Mouse (Mus musculus) neural tube, embryonic 15.5 days (tissue): ENCODE data around the gene Nphp4. TPM values are rescaled to one million over a fixed set of nuclear protein-coding genes. Genes with fewer than 3 reads are reported as not detected.

ENCODE experiments used
- ATAC-seq: fragments of 200-750 bp; cut with Nextera tagmentation; 2 replicates; pipeline ENCODE4 v1.8.0; 2017; ENCODE audit warnings: mild to moderate bottlenecking, moderate TSS enrichment, moderate library complexity; ENCODE audit not compliant: low FRiP score
- H3K27ac ChIP-seq: fragments of 300-500 bp; sonication (generic); replicated peaks from 2 replicates; pipeline ENCODE4 v1.5.1; 2015; ENCODE audit warnings: mild to moderate bottlenecking, inconsistent platforms
- H3K27me3 ChIP-seq: fragments of 300-500 bp; sonication (generic); replicated peaks from 2 replicates; pipeline ENCODE4 v1.6.1; 2015; ENCODE audit warnings: inconsistent platforms
- H3K36me3 ChIP-seq: fragments of 300-500 bp; sonication (generic); 2 replicates; pipeline ENCODE4 v1.6.1; 2015; ENCODE audit warnings: inconsistent platforms
- H3K4me1 ChIP-seq: fragments of 300-500 bp; sonication (generic); 2 replicates; pipeline ENCODE4 v1.6.1; 2015; ENCODE audit warnings: inconsistent platforms
- H3K4me2 ChIP-seq: fragments of 300-500 bp; sonication (generic); 2 replicates; pipeline ENCODE4 v1.6.1; 2015; ENCODE audit warnings: inconsistent platforms, mild to moderate bottlenecking, moderate library complexity
- H3K4me3 ChIP-seq: fragments of 300-500 bp; sonication (generic); replicated peaks from 2 replicates; pipeline ENCODE4 v1.5.1; 2015; ENCODE audit warnings: mild to moderate bottlenecking, inconsistent platforms
- H3K9ac ChIP-seq: fragments of 300-500 bp; sonication (generic); replicated peaks from 2 replicates; pipeline ENCODE4 v1.6.1; 2015; ENCODE audit warnings: mild to moderate bottlenecking, inconsistent platforms
- H3K9me3 ChIP-seq: fragments of 300-500 bp; sonication (generic); replicated peaks from 2 replicates; pipeline ENCODE4 v1.6.1; 2016; ENCODE audit warnings: inconsistent platforms
- WGBS: fragments of 180-500 bp; shearing (Covaris S2); methylation state at CpG from one replicate; pipeline ENCODE4 v1.1.7; 2015; ENCODE audit warnings: mixed read lengths; 5-methylcytosine and 5-hydroxymethylcytosine counted together
- polyA plus RNA-seq: library from polyadenylated mRNA; unstranded; fragments of >200 nt; fragmentation: Nextera tagmentation; extraction: Ambion mirVana; gene quantifications from 2 replicates; pipeline ENCODE4 v1.2.1, GENCODE M21; 2015

The Nphp4 gene
- polyA plus RNA-seq, 1 experiment from 2014 or later: 5.4 TPM

- Histone ChIP-seq H3K9ac (peak overlapping the region; percentile 88), H3K27me3 (no peaks in the 10 kb centered on the region), H3K9me3 (no peaks in the 10 kb centered on the region), H3K4me1 (peaks cover 33% of the 10 kb centered on the region), H3K27ac (peak overlapping the region; percentile 94), H3K4me2 (peak overlapping the region; percentile 85), H3K36me3 (no peaks in the 10 kb centered on the region), H3K4me3 (peak overlapping the region; percentile 86)
- WGBS: under 1% methylated on average over 13 of the region's 13 CpGs
- ATAC-seq: peak; percentile 26
These were observed 1.7 kb downstream of the Nphp4 start for GRCm38 (mm10) chr4:152478224-152478567.

DNA sequence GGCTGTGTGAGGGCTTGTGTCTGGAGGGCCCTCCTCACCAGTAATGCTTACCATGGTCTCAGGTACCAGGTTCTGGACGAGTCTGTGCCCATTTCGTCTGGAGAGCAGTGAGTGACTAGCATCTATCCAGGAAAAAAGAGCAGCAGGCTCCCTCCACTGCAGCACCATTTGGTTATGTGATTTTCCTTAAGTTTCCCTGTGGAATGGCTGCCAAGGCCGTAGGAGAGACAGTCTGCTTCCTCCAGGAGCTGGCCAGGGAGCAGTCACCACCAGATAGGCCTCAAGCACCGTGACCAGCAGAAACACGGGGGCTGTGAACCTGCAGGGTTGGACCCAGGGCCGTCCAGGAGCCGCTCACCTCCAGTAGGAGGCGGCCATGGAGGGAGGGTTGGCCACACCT lies 3.9 kb downstream of the Nphp4 start:
- WGBS: 59% methylated on average over 8 of the region's 8 CpGs
- no peaks in the 10 kb centered on the region for H3K36me3 ChIP-seq
- no peak for ATAC-seq

GRCm38 (mm10) chr4:152488046-152488445 lies 11.5 kb downstream of the Nphp4 start:
- Histone ChIP-seq H3K4me3 (no peak overlapping the region), H3K9me3 (no peaks in the 10 kb centered on the region), H3K27ac (no peak overlapping the region), H3K27me3 (no peaks in the 10 kb centered on the region), H3K4me1 (peaks cover 3% of the 10 kb centered on the region; the same call in 1 of the 2 replicates), H3K4me2 (no peak overlapping the region), H3K36me3 (peaks cover 10% of the 10 kb centered on the region; the same call in 1 of the 2 replicates), H3K9ac (no peak overlapping the region)
- ATAC-seq: no peak
- 92% methylated on average over 10 of the region's 10 CpGs for WGBS

More for the DNA sequence above, 3.9 kb downstream of the Nphp4 start:
- Histone ChIP-seq H3K9me3 (no peaks in the 10 kb centered on the region), H3K4me1 (peaks cover 33% of the 10 kb centered on the region), H3K4me3 (no peak overlapping the region), H3K27ac (no peak overlapping the region), H3K4me2 (no peak overlapping the region), H3K9ac (no peak overlapping the region), H3K27me3 (no peaks in the 10 kb centered on the region)

DNA sequence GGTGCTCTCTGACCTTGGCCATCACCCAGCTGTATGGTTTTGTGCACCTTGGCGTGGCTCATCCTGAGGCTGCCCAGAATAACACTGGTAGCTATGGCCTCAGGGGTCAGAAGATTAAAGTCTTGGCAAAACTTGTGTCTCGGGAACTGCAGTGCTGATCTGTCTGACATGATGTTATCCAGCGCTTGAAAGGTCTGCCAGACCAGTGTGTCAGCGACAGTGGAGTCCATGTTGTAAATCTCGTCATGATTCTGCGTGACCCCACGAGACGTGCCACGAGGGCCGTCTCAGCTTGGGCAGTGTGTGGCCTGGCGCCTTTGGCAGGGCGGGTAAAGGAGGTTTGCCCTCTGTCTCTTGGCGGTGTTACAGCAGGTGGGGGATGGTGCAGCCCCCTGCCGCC lies 13.8 kb downstream of the Nphp4 start:
- Histone ChIP-seq H3K27ac (no peak overlapping the region), H3K4me2 (no peak overlapping the region)
- WGBS: 81% methylated on average over 14 of the region's 14 CpGs

GRCm38 (mm10) chr4:152491250-152491899 lies 14.9 kb downstream of the Nphp4 start:
- H3K9ac ChIP-seq: no peak overlapping the region
- peak; percentile 38; the same call in 1 of the 2 replicates for ATAC-seq
- H3K27ac ChIP-seq: no peak overlapping the region

More for the DNA sequence above, 13.8 kb downstream of the Nphp4 start:
- Histone ChIP-seq H3K9me3 (no peaks in the 10 kb centered on the region), H3K4me1 (peaks cover 14% of the 10 kb centered on the region), H3K4me3 (no peak overlapping the region), H3K9ac (no peak overlapping the region), H3K27me3 (no peaks in the 10 kb centered on the region), H3K36me3 (peaks cover 10% of the 10 kb centered on the region; the same call in 1 of the 2 replicates)
- no peak for ATAC-seq

GRCm38 (mm10) chr4:152494360-152494879 lies 17.9 kb downstream of the Nphp4 start:
- Histone ChIP-seq H3K9ac (no peak overlapping the region), H3K4me3 (no peak overlapping the region), H3K36me3 (peaks cover 13% of the 10 kb centered on the region), H3K4me2 (peak overlapping the region; percentile 1), H3K9me3 (no peaks in the 10 kb centered on the region), H3K4me1 (peaks cover 25% of the 10 kb centered on the region), H3K27me3 (no peaks in the 10 kb centered on the region), H3K27ac (no peak overlapping the region)
- ATAC-seq: no peak
- WGBS: 34% methylated on average over 20 of the region's 20 CpGs

More at GRCm38 (mm10) chr4:152491250-152491899, 14.9 kb downstream of the Nphp4 start:
- Histone ChIP-seq H3K36me3 (peaks cover 10% of the 10 kb centered on the region; the same call in 1 of the 2 replicates), H3K27me3 (no peaks in the 10 kb centered on the region), H3K4me2 (no peak overlapping the region), H3K9me3 (no peaks in the 10 kb centered on the region), H3K4me1 (peaks cover 23% of the 10 kb centered on the region), H3K4me3 (no peak overlapping the region)
- WGBS: 54% methylated on average over 15 of the region's 15 CpGs

DNA sequence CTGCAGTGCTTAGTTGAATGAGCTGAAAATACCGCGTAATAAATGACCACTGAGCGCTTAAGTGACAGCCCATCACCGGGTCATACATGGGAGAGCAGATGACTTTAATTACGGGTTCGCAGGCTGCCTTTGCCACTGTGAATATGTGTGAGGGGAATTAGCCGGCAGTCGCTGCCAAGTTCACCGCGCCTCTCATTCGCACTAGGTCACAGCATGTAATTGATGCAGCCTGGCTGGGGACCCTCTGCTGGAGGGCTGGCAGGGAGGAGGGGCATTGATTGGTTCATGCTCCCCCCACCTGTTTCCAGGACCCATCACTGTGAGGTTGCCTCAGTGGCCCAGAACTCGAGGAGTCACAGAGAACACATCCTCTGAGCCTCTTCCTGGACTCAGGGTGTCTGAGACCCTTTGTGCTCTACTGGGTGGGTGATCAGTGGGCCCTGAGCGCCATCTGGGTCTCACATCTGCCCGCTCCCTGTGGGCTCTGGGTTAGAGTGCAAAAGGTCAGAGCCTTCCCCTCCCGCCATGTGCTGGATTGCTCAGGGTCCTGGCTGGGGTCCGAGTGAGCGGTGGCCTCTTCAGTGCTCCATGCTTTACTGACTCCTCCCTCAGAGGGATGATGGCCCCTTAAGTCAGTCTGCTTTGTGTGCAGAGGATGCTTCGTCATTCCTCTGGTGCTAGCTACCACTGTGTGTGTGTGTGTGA lies 35.9 kb downstream of the Nphp4 start:
- WGBS: 28% methylated on average over 18 of the region's 18 CpGs
- Histone ChIP-seq H3K4me1 (peaks cover 13% of the 10 kb centered on the region), H3K9ac (no peak overlapping the region), H3K4me2 (no peak overlapping the region; the same call in 1 of the 2 replicates), H3K27ac (peak overlapping the region; percentile 5; the same call in 1 of the 2 replicates), H3K9me3 (no peaks in the 10 kb centered on the region), H3K36me3 (0 out of 2 replicates have a peak, but pooled peaks cover 5% of the 10 kb centered on the region), H3K27me3 (no peaks in the 10 kb centered on the region), H3K4me3 (no peak overlapping the region)
- peak; percentile 55 for ATAC-seq

GRCm38 (mm10) chr4:152514884-152515283 lies 38.4 kb downstream of the Nphp4 start:
- Histone ChIP-seq H3K4me2 (no peak overlapping the region), H3K4me1 (peaks cover 16% of the 10 kb centered on the region), H3K9me3 (no peaks in the 10 kb centered on the region), H3K4me3 (no peak overlapping the region), H3K36me3 (no peaks in the 10 kb centered on the region), H3K27me3 (no peaks in the 10 kb centered on the region), H3K27ac (no peak overlapping the region), H3K9ac (no peak overlapping the region)
- 75% methylated on average over 7 of the region's 7 CpGs for WGBS
- ATAC-seq: no peak

DNA sequence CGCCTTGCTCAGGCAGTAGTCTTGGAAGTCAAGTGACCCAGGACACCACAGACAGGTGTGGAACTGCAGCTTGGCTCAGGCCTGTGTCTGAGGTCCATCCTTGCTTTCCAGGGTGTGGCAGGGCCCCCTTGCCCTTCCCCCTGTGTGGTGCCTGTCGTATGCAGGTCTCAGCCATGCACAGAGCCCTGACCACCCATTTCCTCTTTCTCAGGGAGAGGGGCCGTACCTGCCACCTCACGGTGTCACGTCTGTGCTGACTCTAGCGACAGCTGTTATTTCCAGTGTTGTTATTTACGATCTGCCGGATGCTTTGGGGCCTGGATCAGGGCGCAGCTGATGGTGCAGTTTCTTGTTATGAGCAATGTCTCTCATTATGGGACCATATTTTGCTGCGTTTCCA lies 42.6 kb downstream of the Nphp4 start:
- Histone ChIP-seq H3K9me3 (no peaks in the 10 kb centered on the region), H3K4me1 (peaks cover 6% of the 10 kb centered on the region; the same call in 1 of the 2 replicates), H3K4me3 (no peak overlapping the region), H3K27ac (0 out of 2 replicates have a peak overlapping the region, but pooled peaks have one; percentile 28), H3K27me3 (no peaks in the 10 kb centered on the region), H3K36me3 (no peaks in the 10 kb centered on the region; the same call in 1 of the 2 replicates), H3K9ac (no peak overlapping the region), H3K4me2 (no peak overlapping the region)
- no peak for ATAC-seq
- WGBS: 66% methylated on average over 10 of the region's 10 CpGs

DNA sequence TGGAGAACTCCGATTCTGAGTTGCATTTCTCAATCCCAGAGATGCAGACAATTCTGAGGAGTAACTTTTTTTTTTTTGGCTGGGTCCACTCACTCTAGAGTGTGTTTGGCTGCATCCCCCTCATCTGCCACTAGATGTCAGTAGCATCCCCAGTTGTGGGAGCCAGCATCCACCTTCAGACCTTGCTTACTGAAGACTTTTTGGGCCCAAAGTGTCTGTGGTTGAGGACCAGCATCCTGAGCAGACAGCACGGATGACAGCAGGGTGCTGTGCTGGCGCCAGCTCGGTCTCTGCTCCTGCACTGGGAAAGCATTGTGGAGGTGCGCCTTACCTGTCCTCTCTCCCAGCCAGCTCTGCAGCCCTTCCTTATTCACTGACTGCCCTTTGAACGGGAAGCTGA lies 43.6 kb downstream of the Nphp4 start:
- H3K4me3 ChIP-seq: no peak overlapping the region
- H3K9ac ChIP-seq: no peak overlapping the region
- no peaks in the 10 kb centered on the region for H3K27me3 ChIP-seq
- H3K27ac ChIP-seq: no peak overlapping the region
- H3K4me2 ChIP-seq: no peak overlapping the region
- no peak for ATAC-seq
- peaks cover 3% of the 10 kb centered on the region; the same call in 1 of the 2 replicates for H3K36me3 ChIP-seq
- 34% methylated on average over 6 of the region's 6 CpGs for WGBS
- H3K9me3 ChIP-seq: no peaks in the 10 kb centered on the region
- H3K4me1 ChIP-seq: peaks cover 6% of the 10 kb centered on the region; the same call in 1 of the 2 replicates

DNA sequence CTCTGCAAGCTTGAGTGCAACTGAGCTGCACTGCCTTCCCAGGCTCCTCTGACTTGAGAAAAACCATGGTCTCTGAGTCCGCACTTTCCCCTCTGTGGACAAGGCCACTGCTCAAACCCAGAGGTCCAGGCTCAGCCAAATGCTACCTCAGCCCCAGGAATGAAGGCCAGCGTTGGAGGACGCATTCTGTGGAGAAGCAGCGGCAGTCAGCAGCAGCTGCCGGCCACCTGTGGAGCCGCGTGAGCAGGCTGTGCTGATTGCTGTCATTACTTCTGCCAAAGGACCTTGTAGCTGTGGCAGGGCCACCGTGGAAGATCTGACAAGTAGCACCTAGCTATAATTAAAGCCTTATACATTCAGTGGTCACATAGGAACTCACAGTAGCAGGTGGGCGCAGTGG lies 56.4 kb downstream of the Nphp4 start:
- Histone ChIP-seq H3K36me3 (no peaks in the 10 kb centered on the region), H3K9me3 (no peaks in the 10 kb centered on the region), H3K27ac (no peak overlapping the region), H3K4me3 (no peak overlapping the region), H3K27me3 (no peaks in the 10 kb centered on the region), H3K4me2 (no peak overlapping the region), H3K9ac (no peak overlapping the region), H3K4me1 (peaks cover 17% of the 10 kb centered on the region)
- 52% methylated on average over 9 of the region's 9 CpGs for WGBS
- no peak for ATAC-seq
